21 mouse cellular contexts compared by ENCODE assay signal in the genomic region with DNA sequence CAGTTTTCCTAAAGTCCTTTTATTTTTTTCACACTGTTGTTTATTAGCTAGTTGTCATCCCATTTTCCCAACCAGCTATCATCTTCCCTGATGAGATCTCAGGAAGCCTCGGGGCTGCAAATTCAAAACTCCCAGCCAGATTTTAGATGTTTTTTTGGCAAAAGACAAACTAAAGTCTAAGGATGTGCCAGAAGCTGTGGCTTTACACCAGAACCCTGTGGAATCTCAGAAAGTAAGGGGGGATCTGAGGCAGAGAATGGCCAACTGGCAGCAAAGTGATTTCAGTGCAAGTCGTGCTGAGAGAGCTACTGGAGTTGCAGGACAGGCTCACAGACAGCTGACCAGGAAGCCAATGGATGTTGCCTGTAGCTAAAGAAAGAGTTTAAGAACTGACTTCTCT.
A peak's percentile ranks its signal among the peaks of the same experiment; 100 is the strongest.
DNase-seq lines count a peak whose midpoint lies in the region; ATAC-seq and TF ChIP-seq lines count a peak whose summit lies in the region.
"Had no signal": no experiment of that assay in that cellular context is flagged by ENCODE, and none has a peak within 500 bp of the region (broad histone marks: within the 10 kb centered on the region; RNA-seq: fewer than 3 reads in every experiment).

No protein-coding gene starts in this region.

- no peak for TF ChIP-seq POLR2A in lung, adult 2 months (IDR thresholded peaks at IDR 0.05; ENCODE audit: borderline replicate concordance, extremely low read depth, low read depth, low read length)

- H3K9me3 ChIP-seq in embryonic facial prominence, embryonic 14.5 days (ENCODE audit: control insufficient read depth, low read length): peaks cover 5% of the 10 kb centered on the region; the same call in 1 of the 2 replicates
- H3K9me3 ChIP-seq in embryonic facial prominence, embryonic 10.5 days: no peaks in the 10 kb centered on the region
- H3K9me3 ChIP-seq in hindbrain, postnatal 0 days (ENCODE audit: low read length): no peaks in the 10 kb centered on the region; the same call in 1 of the 2 replicates
- no peaks in the 10 kb centered on the region for H3K9me3 ChIP-seq in hindbrain, embryonic 11.5 days (ENCODE audit: control insufficient read depth, low read length)
- H3K9me3 ChIP-seq: forebrain, embryonic 10.5 days; heart, embryonic 13.5 days; intestine, embryonic 15.5 days had no signal

- no peak overlapping the region for H3K27ac ChIP-seq in embryonic facial prominence, embryonic 14.5 days (replicated peaks; ENCODE audit: low read depth, low read length)
- H3K27ac ChIP-seq in embryonic facial prominence, embryonic 10.5 days (replicated peaks): no peak overlapping the region
- no peak overlapping the region for H3K27ac ChIP-seq in hindbrain, postnatal 0 days
- H3K27ac ChIP-seq in hindbrain, embryonic 11.5 days (ENCODE audit: low read depth, low read length): no peak overlapping the region
- H3K27ac ChIP-seq: embryonic facial prominence, embryonic 15.5 days; forebrain, embryonic 10.5 days; heart, embryonic 13.5 days; hindbrain, embryonic 13.5 days; intestine, embryonic 15.5 days had no signal

- TF ChIP-seq CTCF in hindbrain, postnatal 0 days (IDR thresholded peaks at IDR 0.05; ENCODE audit: low read depth): no peak
- no peak for TF ChIP-seq CTCF in lung, adult 2 months (IDR thresholded peaks at IDR 0.05; ENCODE audit: insufficient read depth, low read length)

- no peak overlapping the region for H3K4me2 ChIP-seq in embryonic facial prominence, embryonic 14.5 days (ENCODE audit: low read depth, low read length)
- H3K4me2 ChIP-seq in hindbrain, postnatal 0 days (ENCODE audit: low read depth, low read length): no peak overlapping the region
- H3K4me2 ChIP-seq in hindbrain, embryonic 11.5 days (replicated peaks; ENCODE audit: low read depth, low read length): no peak overlapping the region
- H3K4me2 ChIP-seq: embryonic facial prominence, embryonic 15.5 days; heart, embryonic 13.5 days; hindbrain, embryonic 13.5 days; intestine, embryonic 15.5 days had no signal

- no peak for ATAC-seq in embryonic facial prominence, embryonic 14.5 days (ENCODE audit: low read depth)
- no peak for ATAC-seq in hindbrain, postnatal 0 days
- no peak for ATAC-seq in hindbrain, embryonic 11.5 days (ENCODE audit: low FRiP score)
- ATAC-seq: activated CD4-positive, CD25-positive, alpha-beta regulatory T cell, adult 4 months; forebrain, embryonic 16.5 days; intestine, embryonic 15.5 days; Patski had no signal

- H3K4me1 ChIP-seq in embryonic facial prominence, embryonic 14.5 days (ENCODE audit: control insufficient read depth, insufficient read depth, low read length): peaks cover 5% of the 10 kb centered on the region; the same call in 1 of the 2 replicates
- H3K4me1 ChIP-seq in embryonic facial prominence, embryonic 10.5 days: no peaks in the 10 kb centered on the region
- H3K4me1 ChIP-seq in hindbrain, postnatal 0 days (ENCODE audit: insufficient read depth, low read length): no peaks in the 10 kb centered on the region
- no peaks in the 10 kb centered on the region for H3K4me1 ChIP-seq in hindbrain, embryonic 11.5 days (replicated peaks; ENCODE audit: control insufficient read depth, insufficient read depth, low read length)
- no peaks in the 10 kb centered on the region for H3K4me1 ChIP-seq in lung, adult 2 months (ENCODE audit: control insufficient read depth, insufficient read depth, low read length)
- H3K4me1 ChIP-seq: embryonic facial prominence, embryonic 15.5 days; forebrain, embryonic 10.5 days; heart, embryonic 13.5 days; hindbrain, embryonic 13.5 days; intestine, embryonic 15.5 days had no signal

- H3K4me3 ChIP-seq in embryonic facial prominence, embryonic 14.5 days (ENCODE audit: low read depth, low read length): no peak overlapping the region
- H3K4me3 ChIP-seq in embryonic facial prominence, embryonic 10.5 days: no peak overlapping the region
- H3K4me3 ChIP-seq in hindbrain, postnatal 0 days (ENCODE audit: low read length): no peak overlapping the region
- no peak overlapping the region for H3K4me3 ChIP-seq in hindbrain, embryonic 11.5 days (ENCODE audit: low read depth, low read length)
- no peak overlapping the region for H3K4me3 ChIP-seq in lung, adult 2 months (replicated peaks; ENCODE audit: extremely low read depth, low read depth, low read length)
- H3K4me3 ChIP-seq: embryonic facial prominence, embryonic 15.5 days; erythroblast, embryonic 14.5 days; forebrain, embryonic 10.5 days; heart, embryonic 13.5 days; hindbrain, embryonic 13.5 days; intestine, embryonic 15.5 days had no signal

- 58% methylated on average over 2 of the region's 2 CpGs for WGBS in embryonic facial prominence, embryonic 14.5 days
- WGBS in embryonic facial prominence, embryonic 10.5 days: 71% methylated on average over 2 of the region's 2 CpGs
- WGBS in hindbrain, postnatal 0 days: 51% methylated on average over 2 of the region's 2 CpGs
- 83% methylated on average over 2 of the region's 2 CpGs for WGBS in hindbrain, embryonic 11.5 days
- 44% methylated on average over 2 of the region's 2 CpGs for WGBS in lung, adult 2 months

- H3K9ac ChIP-seq in embryonic facial prominence, embryonic 14.5 days (ENCODE audit: low read depth, low read length): no peak overlapping the region
- H3K9ac ChIP-seq in hindbrain, postnatal 0 days (replicated peaks; ENCODE audit: low read length): no peak overlapping the region
- H3K9ac ChIP-seq in hindbrain, embryonic 11.5 days (ENCODE audit: low read depth, low read length): no peak overlapping the region
- H3K9ac ChIP-seq: embryonic facial prominence, embryonic 15.5 days; heart, embryonic 13.5 days; hindbrain, embryonic 13.5 days; intestine, embryonic 15.5 days had no signal

- peak; percentile 37 for DNase-seq in embryonic facial prominence, embryonic 14.5 days (ENCODE audit: low spot score)
- no peak for DNase-seq in embryonic facial prominence, embryonic 10.5 days (ENCODE audit: low spot score)
- DNase-seq in hindbrain, postnatal 0 days (ENCODE audit: low spot score): peak; percentile 19
- DNase-seq in hindbrain, embryonic 11.5 days (ENCODE audit: low spot score): no peak
- peak; percentile 4 for DNase-seq in lung, postnatal 25 days (ENCODE audit: low spot score)
- DNase-seq in lung, adult 2 months: no peak
- DNase-seq in layer of hippocampus, postnatal 10 days (ENCODE audit: low spot score in 2 of 2): no peak
- DNase-seq: adrenal gland, postnatal 14 days; cerebellum, postnatal 25 days; gastrocnemius, postnatal 14 days; heart, postnatal 4 days had no signal

- H3K27me3 ChIP-seq in embryonic facial prominence, embryonic 14.5 days (replicated peaks; ENCODE audit: control insufficient read depth, insufficient read depth, low read length): no peaks in the 10 kb centered on the region
- no peaks in the 10 kb centered on the region for H3K27me3 ChIP-seq in embryonic facial prominence, embryonic 10.5 days (replicated peaks; ENCODE audit: low read depth, poor library complexity, severe bottlenecking)
- H3K27me3 ChIP-seq in hindbrain, postnatal 0 days (ENCODE audit: insufficient read depth, low read length): no peaks in the 10 kb centered on the region
- H3K27me3 ChIP-seq in hindbrain, embryonic 11.5 days (ENCODE audit: control insufficient read depth, insufficient read depth, low read length): no peaks in the 10 kb centered on the region
- H3K27me3 ChIP-seq: CH12.LX; embryonic facial prominence, embryonic 15.5 days; heart, embryonic 13.5 days; hindbrain, embryonic 13.5 days; intestine, embryonic 15.5 days had no signal

- no peaks in the 10 kb centered on the region for H3K36me3 ChIP-seq in embryonic facial prominence, embryonic 14.5 days (ENCODE audit: control insufficient read depth, insufficient read depth, low read length)
- H3K36me3 ChIP-seq in embryonic facial prominence, embryonic 10.5 days (replicated peaks): no peaks in the 10 kb centered on the region
- H3K36me3 ChIP-seq in hindbrain, postnatal 0 days (ENCODE audit: insufficient read depth, low read length): no peaks in the 10 kb centered on the region
- no peaks in the 10 kb centered on the region for H3K36me3 ChIP-seq in hindbrain, embryonic 11.5 days (ENCODE audit: control insufficient read depth, insufficient read depth, low read length)
- H3K36me3 ChIP-seq: embryonic facial prominence, embryonic 15.5 days; forebrain, embryonic 10.5 days; heart, embryonic 13.5 days; hindbrain, embryonic 13.5 days; intestine, embryonic 15.5 days had no signal

Comparison
In these comparisons a context has a peak if more than half of its experiments do, and no peak if none do; other contexts are left out.
1. DNase-seq: peak in embryonic facial prominence, embryonic 14.5 days (single experiment), hindbrain, postnatal 0 days (single experiment) and lung, postnatal 25 days (single experiment); none in embryonic facial prominence, embryonic 10.5 days (single experiment), hindbrain, embryonic 11.5 days (single experiment), lung, adult 2 months (single experiment) and layer of hippocampus, postnatal 10 days (0 of 2).